Mouse (Mus musculus): Measurements from ENCODE around the gene Zfp362.

- TF ChIP-seq CTCF (IDR thresholded peaks at IDR 0.05): no peak
- TF ChIP-seq EP300 (IDR thresholded peaks at IDR 0.05; ENCODE audit: insufficient read depth, low read depth, low read length): no peak
These were observed 57.5 kb downstream of the Zfp362 start for GRCm38 (mm10) chr4:128748309-128748708.
